Mouse (Mus musculus) retina, adult 2 months (tissue): ENCODE measurements at regions not wholly inside any gene's neighbourhood (a gene's known extent, or its start where the extent isn't known, plus 50 kb on each side); places are given as distances from the start of the nearest gene placed in this dataset.

Source experiments
- DNase-seq: peaks from one replicate; pipeline ENCODE4 v3.0.0-alpha.2; 2012; ENCODE audit warnings: low read depth, low spot score

DNA sequence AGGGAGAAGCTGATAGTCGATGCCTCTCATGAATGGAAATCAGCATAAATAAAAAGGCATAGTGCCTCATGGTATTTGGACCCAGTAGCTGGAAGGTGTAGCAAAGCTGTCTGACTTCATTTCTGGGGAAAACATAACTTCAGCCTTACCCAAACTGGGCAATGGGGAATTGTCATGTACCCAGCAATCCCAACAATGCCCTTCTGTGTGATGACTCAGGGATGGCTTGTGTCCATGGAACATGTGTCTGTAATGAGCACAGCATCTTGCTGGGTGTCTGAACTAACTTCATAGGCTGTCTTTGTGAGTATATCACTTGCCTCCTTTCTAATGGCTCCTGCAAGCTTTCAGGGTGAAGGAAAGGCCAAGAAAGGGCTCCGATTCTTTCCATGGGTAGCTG, 140.3 kb downstream of the Bod1 start:
- no peak for DNase-seq

DNA sequence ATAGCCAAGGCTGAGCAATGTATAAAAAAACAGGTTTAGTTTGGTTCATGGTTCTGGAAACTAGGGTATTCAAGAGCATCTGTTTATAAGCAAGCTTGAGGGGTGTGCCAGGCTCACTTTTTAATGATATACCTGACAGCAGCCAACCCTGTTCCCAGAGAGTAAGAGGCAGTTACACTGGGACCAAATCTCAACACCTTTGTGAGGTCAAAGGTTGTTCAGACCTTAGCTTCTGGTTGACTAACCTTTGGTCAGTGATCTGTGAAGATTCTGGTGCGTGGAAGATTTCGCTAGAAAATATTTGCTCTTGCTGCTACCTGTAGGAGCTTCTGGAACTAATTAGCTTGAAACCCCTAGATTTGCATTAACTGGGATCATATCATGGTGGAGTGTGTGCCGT, 140.8 kb downstream of the Bod1 start:
- no peak for DNase-seq

GRCm38 (mm10) chr11:31529686-31530085, 142.0 kb downstream of the Bod1 start:
- no peak for DNase-seq

DNA sequence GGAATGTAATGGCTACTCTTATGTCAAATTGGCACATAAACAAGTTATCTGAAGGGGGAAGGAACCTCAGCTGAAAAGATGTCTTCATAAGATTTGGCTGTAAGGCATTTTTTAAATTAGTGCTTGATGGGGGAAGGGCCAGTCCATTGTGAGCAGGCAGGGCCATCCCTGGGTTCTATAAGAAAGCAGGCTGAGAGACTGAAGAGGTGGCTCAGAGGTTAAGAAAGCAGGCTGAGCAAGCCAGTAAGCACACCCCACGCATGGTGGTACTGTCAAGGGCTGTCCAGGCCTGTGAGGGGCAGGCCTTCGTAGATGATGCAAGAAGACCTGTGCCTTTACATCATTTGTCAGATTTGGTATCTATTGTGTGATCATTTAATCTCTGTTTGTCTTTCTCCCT, 147.0 kb downstream of the Bod1 start:
- no peak for DNase-seq

DNA sequence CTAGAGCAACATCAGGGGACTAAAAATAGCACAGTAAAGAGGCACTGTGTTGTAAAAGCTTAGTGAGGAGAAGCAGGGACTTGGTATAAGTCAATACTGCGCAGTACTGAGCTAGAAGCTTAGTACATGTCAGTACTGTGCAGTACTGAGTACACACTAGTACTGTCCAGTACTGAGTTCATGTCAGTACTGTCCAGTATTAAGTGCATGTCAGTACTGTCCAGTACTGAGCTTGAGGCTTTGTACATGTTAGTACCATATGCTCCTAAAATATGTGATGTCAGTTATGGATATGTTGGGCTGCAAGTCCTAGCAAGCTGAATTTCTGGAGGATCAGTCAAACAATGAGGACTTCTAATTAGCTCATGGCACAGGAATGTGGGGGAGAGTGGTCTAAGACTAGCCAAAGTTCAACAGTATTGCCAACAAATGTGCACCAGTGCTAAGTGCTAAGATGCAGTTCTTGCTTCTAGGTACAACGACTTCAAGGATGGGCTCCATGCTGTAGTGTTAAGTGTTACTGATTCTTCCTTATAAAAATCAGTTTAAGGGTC, 147.5 kb downstream of the Bod1 start:
- no peak for DNase-seq

- DNase-seq: no peak
Observed at GRCm38 (mm10) chr11:31522127-31522526, 149.6 kb downstream of the Bod1 start.

GRCm38 (mm10) chr11:31520909-31521308, 150.8 kb downstream of the Bod1 start:
- DNase-seq: no peak

GRCm38 (mm10) chr11:31503239-31503916, 133.5 kb upstream of the Stc2 start:
- no peak for DNase-seq

DNA sequence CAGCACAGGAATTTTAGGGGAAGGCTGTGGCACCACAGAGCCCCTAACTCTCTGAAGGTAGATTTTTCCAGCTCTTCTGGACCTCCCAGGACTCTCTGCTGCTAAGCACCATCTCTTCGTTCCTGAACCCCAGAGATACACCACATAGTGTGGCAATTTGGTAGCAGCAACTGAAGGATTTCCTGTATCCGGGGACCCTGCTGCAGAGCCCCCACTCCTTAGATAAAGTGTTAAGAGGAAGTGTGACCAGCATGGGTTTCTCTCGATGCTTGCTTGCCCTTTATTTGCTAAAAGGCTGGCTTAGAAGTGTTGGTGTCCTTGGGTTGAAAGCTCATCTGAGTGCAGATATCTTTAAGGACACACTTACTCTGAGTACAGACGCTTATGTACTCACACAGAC, 115.6 kb upstream of the Stc2 start:
- no peak for DNase-seq

- DNase-seq: no peak
Observed at GRCm38 (mm10) chr11:31481057-31481340, 111.1 kb upstream of the Stc2 start.

DNA sequence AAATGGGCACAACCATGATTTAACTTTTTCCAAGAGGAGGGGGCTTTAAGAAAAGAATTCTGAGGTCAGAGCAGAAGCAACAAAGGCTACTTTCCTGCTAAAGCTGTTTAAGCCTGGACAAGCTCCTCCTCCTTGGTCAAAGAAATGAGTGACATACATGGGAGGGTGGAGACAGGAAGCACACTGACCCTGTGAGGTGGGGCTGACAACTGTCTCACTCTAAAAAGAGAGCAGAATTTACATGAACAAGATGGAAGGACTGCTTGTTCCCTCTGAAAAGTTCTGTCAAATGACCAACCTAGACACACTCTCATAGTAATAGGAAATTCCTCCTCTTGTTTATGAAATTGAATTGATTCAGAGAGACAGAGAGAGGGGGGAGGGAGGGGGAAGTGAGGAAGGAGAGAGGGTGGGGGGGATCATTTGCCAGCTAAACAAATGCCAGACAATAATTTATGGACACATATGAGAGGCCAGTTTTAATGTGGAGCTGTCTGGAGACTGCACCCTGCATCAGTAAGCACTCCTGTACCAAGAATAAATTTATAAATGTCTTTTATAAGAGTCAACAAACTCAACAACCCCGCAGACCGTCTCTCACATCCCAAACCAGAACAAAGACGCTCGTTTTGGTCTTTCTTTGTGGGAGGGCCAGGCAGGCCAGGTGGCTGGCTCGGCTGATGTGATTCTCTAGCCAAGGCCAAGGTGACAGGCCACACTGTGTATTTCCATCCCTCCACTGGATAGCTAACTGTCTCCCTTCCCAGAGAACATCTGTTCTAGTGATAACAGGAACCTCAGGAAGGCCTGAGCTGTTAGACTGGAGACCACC, 110.6 kb upstream of the Stc2 start:
- DNase-seq: no peak

DNA sequence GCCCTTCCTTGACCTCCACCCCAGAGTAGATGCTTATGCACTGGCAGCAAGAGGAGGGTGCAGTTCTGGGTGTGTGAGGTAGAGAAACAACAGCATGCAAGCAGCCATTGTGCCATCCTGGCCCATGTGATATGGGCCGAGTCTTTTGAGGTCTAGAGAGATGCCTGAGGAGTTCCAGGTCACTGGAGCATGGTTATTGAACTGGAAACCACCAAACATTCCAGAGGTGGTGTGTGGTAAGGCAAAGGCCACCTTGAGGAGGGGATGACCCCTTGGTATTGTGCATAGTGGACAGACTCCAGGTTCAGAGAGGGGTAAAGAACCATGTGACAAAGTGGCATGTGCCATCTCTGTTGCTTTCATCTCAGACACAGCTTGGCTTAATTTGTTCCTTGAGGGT, 107.9 kb upstream of the Stc2 start:
- DNase-seq: no peak

DNA sequence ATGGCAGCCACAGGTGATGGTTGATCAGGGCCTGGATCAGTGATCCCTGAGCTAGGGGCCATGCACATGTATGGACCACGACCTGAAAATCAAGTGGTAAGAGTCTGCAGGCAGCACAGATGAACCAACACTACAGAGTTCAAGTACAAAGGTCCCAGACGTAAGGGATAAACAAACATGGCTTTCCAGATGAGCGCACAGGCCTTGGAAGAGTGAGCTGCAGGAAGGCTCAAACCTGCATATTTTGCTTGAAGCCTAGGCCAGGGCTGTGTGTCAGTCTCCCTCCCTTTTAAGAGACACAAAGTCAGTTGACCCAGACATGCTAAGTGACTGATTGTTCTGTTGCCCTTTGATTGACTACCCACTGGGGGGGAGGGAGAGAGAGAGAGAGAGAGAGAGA, 107.2 kb upstream of the Stc2 start:
- no peak for DNase-seq

- no peak for DNase-seq
Observed at GRCm38 (mm10) chr11:31473017-31473416, 103.1 kb upstream of the Stc2 start.

GRCm38 (mm10) chr11:31470681-31471414, 101.0 kb upstream of the Stc2 start:
- DNase-seq: no peak

GRCm38 (mm10) chr11:31464844-31465243, 95.0 kb upstream of the Stc2 start:
- DNase-seq: no peak

DNA sequence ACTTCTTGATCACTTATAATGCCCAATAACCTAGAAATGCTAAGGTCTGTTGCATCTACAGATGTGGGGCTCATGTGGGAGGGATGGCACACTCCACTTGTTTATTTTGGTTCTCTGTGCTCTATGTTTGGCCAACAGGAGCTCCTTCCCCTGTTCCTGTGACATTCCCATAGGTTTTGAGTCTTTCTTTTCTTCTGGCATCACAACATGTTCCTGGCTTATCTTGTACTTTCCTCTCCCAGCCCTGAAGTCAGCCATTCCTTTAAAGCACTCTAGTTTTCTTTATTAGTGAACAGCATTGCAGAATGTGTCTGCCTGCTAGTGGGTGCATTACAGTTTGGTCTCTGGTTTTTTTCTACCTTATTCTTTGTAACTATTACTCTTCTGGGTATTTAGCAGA, 92.6 kb upstream of the Stc2 start:
- DNase-seq: no peak

DNA sequence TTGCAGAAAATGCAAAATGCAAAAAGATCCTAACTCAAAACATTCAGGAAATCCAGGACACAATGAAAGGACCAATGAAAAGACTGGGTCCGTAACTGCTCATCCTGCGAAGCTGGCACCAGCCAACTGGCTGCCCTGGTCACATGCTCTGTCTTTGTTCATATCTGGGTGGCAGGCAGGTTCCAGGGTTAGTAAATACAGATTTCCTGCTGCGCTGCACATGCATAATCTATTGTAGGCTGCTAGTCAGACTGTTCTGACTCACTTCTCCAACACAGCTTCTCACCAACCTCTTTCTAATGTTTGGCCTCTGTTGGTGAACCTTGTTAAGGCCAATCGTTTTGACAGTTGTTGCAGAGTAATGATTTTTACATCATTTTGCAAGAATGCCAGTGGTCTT, 92.0 kb upstream of the Stc2 start:
- no peak for DNase-seq

DNA sequence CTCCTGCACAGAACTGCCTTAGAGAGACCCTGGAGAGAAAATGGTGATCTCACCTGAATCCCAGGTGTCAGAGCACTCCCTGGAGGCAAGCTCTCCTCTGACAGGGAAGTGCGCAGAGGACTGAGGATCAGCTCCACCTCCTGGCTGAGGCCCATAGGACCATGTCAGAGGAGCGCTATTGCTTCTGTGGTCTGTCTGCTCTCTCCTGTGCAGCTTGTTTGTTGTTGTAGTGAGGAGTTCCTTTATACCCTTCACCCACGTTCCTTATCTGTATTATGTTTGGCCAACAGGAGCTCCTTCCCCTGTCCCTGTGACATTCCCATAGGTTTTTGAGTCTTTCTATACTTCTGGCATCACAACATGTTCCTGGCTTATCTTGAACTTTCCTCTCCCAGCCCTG, 91.5 kb upstream of the Stc2 start:
- DNase-seq: no peak

- no peak for DNase-seq
Observed at GRCm38 (mm10) chr11:31427374-31427773, 57.5 kb upstream of the Stc2 start.
